Mouse (Mus musculus): ENCODE measurements around the gene Dock10.

- TF ChIP-seq POLR2A (IDR thresholded peaks at IDR 0.05; ENCODE audit: insufficient read depth, low read depth, low read length) (no peak), CTCF (IDR thresholded peaks at IDR 0.05; ENCODE audit: insufficient read depth, low read depth, low read length) (no peak)
These were observed 18.9 kb downstream of the Dock10 start for GRCm38 (mm10) chr1:80739472-80739871.
